Mouse (Mus musculus) liver, embryonic 14.5 days (tissue): ENCODE data around the gene Trit1.

ENCODE experiments used
- CTCF ChIP-seq: IDR thresholded peaks from 2 replicates; pipeline ENCODE4 v1.5.1; 2016; ENCODE audit warnings: antibody characterized with exemption, low read depth, control low read depth
- EP300 ChIP-seq: IDR thresholded peaks from 2 replicates; pipeline ENCODE4 v1.6.1; 2016; ENCODE audit warnings: antibody characterized with exemption, low read depth

DNA sequence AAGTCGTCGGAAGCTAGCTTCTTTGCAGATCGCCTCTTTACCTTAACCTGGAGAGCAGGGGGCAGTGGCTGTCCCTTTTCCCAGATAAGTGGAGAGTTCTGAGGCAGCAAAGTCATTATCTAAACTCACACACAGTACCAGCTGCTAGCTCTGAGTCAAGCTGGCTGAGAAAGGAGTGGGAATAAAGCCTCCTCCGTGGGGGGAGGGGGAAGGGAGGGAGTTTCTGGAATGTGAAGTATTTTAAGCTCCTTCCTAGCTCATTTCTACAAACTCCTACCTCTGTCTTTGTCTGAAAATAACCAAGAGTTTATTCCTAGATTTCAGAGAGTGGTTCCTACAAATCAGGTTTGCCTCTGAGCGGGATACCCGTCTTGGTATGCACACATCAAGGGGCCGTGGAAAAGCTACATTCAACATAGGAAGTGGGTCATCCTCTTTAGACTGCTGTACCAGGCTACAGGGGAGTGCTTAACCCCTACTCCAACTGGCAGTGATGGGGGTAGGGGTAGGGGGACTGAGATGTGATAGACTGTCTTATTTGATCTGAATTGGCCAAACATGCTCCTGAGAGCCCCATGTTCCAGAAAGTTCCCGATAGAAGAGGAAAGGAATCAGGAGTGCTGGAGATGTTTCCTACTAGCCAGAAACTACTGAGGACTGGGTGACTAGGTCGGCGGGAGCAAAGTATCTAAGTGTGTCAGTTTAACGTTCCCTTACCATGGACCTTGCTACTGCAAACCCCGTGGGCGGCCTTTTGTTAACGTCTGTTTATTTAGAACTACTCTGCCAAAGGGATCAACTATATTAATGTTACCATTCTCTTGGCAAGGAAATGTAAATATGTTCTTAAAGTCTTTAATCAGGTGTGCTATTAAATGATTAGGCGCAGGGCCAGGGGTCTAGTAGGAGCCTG is 11.1 kb upstream of the Trit1 start:
- TF ChIP-seq CTCF (no peak), EP300 (no peak)
